Mouse (Mus musculus) A20 (cell line): Measurements from ENCODE around the gene Il9.
A peak's percentile ranks its signal among the peaks of the same experiment; 100 is the strongest.

Source experiments
- DNase-seq: peaks from one replicate; pipeline ENCODE4 v3.0.0-alpha.2; 2011; ENCODE audit warnings: low read depth, low spot score

The Il9 gene

GRCm38 (mm10) chr13:56471951-56472350 lies 10.1 kb downstream of the Il9 start:
- DNase-seq = peak; percentile 48

DNA sequence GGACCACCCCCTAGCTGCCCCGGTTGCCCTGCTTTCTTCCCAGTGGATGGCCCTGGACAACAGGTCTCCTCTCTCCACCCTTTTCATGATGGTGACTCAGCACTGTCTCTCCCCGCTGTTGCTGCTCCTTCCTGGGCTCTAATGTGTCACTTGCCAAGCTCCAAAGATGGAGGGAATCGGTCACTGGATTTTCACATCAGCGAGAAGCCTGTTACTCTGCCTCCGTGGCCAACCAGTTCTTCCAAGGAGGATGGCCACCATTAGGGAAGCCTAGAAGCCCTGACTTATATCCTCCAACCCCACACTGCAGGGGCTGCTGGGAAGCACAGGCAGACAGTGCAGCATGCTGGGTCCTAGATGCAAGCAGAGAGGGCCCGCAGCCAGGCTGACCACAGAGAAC lies 10.8 kb downstream of the Il9 start:
- DNase-seq = no peak

- no peak for DNase-seq
These were observed 13.5 kb downstream of the Il9 start for GRCm38 (mm10) chr13:56468536-56468935.

DNA sequence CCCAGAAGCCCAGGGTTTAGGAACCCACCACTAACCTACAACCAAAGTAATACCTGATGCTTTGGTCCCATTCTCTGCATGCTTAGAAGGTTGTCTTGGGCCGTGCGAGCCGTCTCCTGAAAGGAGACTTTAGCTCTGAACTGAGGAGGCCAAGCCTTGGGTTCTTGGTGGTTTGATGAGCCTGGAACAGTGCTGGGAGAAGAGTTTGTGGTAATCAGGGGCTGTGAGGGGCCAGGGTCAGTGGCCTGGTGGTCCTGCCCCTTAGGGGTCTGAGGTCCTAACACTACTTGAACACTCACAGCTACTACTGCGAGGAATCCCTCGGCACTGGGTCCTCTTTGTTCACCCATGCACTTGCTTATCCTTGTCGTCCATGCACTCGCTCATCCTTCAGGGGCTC lies 14.3 kb downstream of the Il9 start:
- no peak for DNase-seq

DNA sequence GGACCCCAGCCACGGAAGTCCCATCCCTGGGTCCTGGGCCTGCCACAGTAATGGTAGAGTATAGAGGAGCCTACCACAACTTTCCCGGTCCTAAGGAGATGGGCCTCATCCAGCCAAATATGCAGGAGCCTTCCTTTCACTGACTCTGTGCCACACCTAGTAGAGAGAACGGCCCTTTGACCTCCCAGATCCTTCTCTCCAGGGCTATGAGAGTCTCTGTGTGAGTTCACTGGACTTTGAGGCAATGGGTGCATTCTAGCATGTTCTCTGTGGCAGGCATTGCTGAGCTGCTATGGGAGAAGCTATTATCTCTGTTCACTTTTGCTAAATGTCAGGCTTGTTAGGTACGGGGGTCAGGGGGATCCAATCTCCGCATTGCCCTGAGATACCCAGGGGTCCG lies 18.3 kb downstream of the Il9 start:
- DNase-seq = no peak

- no peak for DNase-seq
These were observed 18.8 kb downstream of the Il9 start for GRCm38 (mm10) chr13:56463261-56463660.

DNA sequence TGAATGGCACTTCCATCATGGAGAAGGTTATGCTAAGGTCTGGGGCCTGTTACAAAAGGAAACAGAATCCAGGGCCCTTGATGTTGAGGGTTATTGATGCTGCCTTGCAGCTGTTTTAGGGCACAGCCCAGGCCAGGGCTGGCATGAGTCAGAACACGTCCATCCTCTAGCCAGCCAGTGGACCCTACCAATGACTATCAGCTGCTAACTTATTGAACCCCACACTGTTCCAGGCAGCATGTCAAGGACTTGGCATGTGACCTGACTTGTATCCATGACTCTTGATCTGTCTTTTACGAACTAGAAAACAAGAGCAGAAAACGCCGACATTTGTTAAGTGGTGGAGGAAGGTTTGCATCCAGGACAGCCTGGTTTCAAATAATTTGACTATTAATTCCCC lies 19.3 kb downstream of the Il9 start:
- no peak for DNase-seq

DNA sequence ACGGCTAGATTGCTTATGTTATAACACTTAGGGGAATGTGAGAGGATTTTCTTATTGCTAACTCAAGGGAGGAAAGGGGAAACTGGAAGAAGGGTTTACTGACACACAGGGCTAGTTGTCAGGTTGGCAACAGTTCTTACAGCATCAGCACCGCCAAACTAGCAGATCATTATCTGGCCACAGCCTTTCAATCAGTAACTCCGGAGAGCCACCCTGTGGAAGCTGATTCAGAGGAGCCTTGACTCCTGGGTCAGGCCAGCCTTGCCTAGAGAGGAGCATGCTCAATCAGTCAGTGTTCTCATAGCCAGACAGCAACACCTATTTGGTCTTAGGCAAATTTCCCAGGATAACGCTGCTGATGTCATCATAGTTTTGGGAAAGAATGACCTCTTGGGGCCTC lies 20.6 kb downstream of the Il9 start:
- DNase-seq = no peak

DNA sequence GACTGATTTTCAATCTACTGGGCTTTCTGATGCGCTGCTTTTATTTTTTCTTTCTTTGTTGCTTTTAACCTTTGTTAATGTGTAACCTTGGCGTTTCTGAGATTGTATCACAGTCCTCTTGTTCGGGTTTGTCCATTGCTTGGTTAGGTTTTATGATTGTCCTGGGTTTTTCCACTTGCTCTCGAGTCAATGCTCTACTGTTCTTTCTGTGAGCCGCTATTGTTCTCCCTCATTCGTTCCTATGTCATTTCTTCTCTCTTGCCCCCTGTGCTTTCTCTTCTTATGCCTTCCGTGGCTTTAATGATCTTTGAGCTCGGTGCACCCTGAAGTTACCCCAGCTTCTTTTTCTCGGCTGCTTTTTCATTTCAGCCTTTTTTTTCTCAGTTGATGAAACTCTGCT lies 24.0 kb downstream of the Il9 start:
- DNase-seq = no peak

DNA sequence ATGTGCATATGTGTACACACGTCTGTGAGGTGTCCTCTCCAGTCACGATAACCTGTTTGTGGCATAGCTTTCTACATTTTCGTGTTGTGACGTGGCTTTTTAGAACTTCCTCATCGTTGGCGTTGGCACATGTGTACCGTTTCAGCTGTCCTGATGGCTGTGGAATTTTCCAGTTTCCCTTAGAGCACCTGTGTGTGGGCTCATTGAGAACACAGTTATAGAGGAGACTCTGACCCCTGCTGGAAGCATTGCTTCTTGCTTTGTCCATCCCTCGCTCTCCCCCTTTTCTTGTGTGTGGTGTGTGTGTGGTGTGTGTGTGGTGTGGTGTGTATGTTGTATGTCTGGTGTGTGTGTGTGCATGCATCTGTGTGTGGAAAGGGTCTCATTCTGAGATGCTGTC lies 32.0 kb downstream of the Il9 start:
- no peak for DNase-seq

GRCm38 (mm10) chr13:56449239-56450030 lies 32.6 kb downstream of the Il9 start:
- DNase-seq = no peak

- no peak for DNase-seq
These were observed 37.0 kb downstream of the Il9 start for GRCm38 (mm10) chr13:56444996-56445395.

DNA sequence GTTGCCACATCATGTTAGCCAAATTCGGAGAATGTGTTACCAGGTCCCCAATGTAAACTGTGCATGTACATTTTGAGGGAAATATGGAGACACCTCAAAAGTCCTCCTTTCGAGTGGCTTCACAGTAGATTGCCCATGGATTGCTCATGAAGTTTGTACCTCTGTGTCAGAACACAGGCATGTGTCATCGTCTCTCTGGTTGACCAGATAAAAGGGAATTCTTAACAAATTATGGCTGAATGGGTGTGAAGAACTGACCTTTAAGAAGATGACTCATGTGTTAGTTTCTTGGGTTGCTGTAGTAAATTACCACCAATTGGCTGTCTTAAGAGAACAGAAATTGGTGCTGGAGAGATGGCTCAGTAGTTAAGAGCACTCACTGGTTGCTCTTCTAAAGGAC lies 37.9 kb downstream of the Il9 start:
- DNase-seq = no peak

- no peak for DNase-seq
These were observed 38.6 kb downstream of the Il9 start for GRCm38 (mm10) chr13:56443411-56443810.

DNA sequence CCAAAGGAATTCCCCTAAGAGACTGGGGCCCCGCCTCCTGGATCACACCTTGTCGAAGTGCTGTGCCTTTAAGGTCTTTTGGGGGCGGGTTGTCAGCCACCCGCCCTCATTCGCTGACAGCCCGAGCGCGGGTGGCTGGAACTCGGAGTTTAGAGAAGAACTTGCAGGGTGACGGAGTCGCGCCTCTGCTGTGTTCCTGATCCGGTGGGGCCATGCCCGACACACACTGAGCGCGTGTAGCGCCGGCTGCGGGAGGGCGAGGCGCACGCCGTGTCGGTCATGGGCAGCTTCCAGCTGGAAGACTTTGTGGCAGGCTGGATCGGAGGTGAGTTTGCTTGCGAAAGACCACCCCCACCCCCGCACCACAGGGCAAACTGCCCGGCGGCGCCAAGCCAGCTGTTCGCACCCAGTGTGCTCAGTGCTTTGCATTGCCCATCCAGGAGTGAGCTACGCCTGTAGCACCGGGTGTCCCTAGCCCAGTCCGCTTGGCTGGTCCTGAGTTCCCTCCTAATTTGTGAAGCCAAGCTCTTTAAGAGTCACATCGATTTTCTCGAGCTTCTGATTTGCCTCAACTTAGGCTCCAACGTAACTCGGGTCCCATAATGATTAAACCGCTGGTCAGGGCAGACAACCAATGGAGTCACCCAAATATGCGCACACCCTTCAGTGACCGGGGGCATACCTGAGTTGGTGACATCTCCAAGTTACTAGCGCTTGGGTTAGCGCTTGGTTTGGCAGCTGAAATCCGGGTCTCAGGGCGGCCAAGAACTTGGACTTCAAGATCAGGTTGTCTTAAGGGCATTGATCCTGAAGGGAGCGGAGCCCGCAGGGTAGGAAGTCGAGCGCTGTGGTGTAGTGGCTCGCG lies 43.6 kb downstream of the Il9 start, which contains the start of gene Slc25a48:
TSS of gene Slc25a48 (plus strand) at position 145 of the 865 bp plus-strand sequence.
- no peak for DNase-seq

DNA sequence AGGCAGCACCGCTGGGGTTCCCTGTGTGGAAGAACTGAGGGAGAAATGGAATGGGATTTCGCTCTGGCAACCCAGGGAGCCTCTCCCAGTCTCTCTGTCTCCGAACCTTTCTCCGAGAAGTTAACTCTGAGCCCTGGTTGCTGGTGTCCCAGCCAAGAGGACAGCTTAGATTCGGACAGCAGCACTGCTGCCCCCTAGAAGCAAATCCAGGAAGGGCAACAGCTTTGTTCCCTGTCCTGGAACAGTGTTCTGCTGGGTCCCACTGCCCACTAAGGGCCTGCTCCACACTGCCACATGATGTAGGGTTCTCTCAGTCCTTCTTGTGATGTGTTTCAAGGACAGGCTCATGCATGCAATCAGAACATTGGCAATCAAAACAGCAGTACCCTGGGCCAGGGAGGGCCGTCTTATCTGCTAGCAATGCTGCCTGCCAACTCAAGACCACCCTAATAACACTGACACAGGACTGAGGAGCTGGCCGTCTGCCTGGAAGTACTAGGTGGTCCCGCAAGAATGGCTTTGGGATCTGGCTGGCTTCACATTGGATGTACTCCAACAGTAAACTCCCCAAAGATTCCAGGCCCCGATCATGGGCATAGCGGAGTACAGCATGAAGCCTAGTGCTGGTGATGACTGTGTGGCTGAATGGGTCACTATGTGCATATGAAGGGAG lies 46.3 kb downstream of the Il9 start:
- DNase-seq = no peak

DNA sequence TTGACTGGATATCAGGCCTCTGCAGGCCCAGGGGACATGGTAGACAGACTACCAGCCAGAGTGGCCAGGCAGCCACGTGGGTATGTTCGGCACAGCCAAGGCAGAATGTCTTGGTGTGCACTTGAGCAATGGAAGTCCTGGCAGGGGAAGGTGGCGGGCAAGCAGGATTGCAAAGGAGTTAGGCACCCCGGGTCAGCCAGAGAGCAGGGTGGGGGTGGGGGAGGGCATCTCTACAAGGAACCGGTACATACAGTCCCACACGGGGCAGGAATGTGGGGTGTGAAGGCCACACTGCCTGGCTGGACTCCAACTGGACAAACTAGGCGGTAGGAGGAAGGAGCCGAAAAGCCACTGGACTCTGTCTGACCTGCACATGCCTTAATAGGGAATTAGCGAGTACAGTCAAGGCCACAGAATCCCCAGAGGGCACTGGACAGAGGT lies 47.7 kb downstream of the Il9 start:
- no peak for DNase-seq

DNA sequence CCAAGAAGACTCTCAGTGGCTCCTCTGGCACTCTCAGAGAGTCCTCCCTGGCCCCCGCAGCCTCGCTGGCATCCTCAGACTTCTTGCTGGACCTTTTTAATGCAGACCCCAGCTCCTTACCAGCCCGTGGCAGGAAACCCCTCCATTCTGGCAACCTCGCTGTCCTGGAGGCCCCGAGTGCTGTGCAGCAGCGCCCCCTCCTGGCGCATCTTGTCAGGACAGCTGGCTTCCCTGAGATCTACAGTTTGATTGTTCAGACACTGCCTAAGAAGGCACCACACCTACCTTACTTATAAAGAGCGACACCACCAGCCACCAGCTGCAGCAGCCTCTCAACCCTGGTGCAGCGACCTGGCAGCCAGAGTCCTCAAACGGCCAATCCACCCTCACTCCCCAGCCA lies 48.6 kb downstream of the Il9 start:
- peak; percentile 53 for DNase-seq

DNA sequence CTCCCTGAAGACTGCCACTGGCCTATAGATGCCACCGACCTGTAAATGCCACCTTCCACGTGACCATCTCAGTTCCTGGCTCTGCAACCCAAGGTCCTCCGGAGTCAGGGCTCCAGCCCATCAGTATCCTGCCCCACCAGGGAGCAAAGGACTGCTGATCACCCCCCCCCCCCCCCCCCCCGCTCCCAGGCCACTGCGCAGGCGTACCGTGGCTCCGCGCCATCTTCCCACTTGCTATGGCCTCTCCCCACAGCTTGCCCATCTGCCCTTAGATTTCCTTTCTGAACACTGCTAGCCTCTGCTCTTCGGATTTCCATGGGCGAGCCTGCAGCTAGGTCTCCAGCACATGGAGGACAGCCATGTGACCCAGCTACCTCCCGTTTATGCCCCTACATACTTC lies 49.5 kb downstream of the Il9 start:
- DNase-seq = no peak
